Mouse (Mus musculus) heart, embryonic 11.5 days (tissue): ENCODE data around the gene Glis1. TPM values are rescaled to one million over a fixed set of nuclear protein-coding genes. Genes with fewer than 3 reads are reported as not detected.

Source experiments
- ATAC-seq: fragments of 200-750 bp; cut with Nextera tagmentation; replicated peaks from 2 replicates; pipeline ENCODE4 v1.8.0; 2017; ENCODE audit warnings: moderate library complexity; ENCODE audit not compliant: insufficient number of reproducible peaks, low FRiP score, low TSS enrichment
- H3K27ac ChIP-seq: fragments of 300-500 bp; sonication (generic); 2 replicates; pipeline ENCODE4 v1.5.1; 2014; ENCODE audit warnings: mild to moderate bottlenecking, low read depth, low read length
- H3K27me3 ChIP-seq: fragments of 300-500 bp; sonication (generic); 2 replicates; pipeline ENCODE4 v1.6.1; 2014; ENCODE audit warnings: mild to moderate bottlenecking, low read length, mixed read lengths; ENCODE audit not compliant: control insufficient read depth, insufficient read depth
- H3K36me3 ChIP-seq: fragments of 300-500 bp; sonication (generic); 2 replicates; pipeline ENCODE4 v1.6.1; 2014; ENCODE audit warnings: mild to moderate bottlenecking, low read length, moderate library complexity, mixed read lengths; ENCODE audit not compliant: control insufficient read depth, insufficient read depth
- H3K4me1 ChIP-seq: fragments of 300-500 bp; sonication (generic); 2 replicates; pipeline ENCODE4 v1.6.1; 2014; ENCODE audit warnings: low read length; ENCODE audit not compliant: control insufficient read depth, insufficient read depth
- H3K4me2 ChIP-seq: fragments of 300-500 bp; sonication (generic); 2 replicates; pipeline ENCODE4 v1.6.1; 2014; ENCODE audit warnings: mild to moderate bottlenecking, moderate library complexity
- H3K4me3 ChIP-seq: fragments of 300-500 bp; sonication (generic); 2 replicates; pipeline ENCODE4 v1.5.1; 2014; ENCODE audit warnings: low read depth, low read length
- H3K9ac ChIP-seq: fragments of 300-500 bp; sonication (generic); 2 replicates; pipeline ENCODE4 v1.6.1; 2014; ENCODE audit warnings: mild to moderate bottlenecking, low read depth, low read length, moderate library complexity
- H3K9me3 ChIP-seq: fragments of 300-500 bp; sonication (generic); replicated peaks from 2 replicates; pipeline ENCODE4 v1.6.1; 2016; ENCODE audit warnings: low read length; ENCODE audit not compliant: control insufficient read depth
- WGBS: fragments of 180-500 bp; shearing (Covaris S2); extraction: QIAGEN DNeasy Blood & Tissue Kit; methylation state at CpG from one replicate; pipeline ENCODE4 v1.1.7; 2014; ENCODE audit not compliant: insufficient replicate concordance; 5-methylcytosine and 5-hydroxymethylcytosine counted together
- polyA plus RNA-seq: library from polyadenylated mRNA; unstranded; fragments of >200 nt; fragmentation: Nextera tagmentation; extraction: Ambion mirVana; gene quantifications from 2 replicates; pipeline ENCODE4 v1.2.1, GENCODE M21; 2014

Gene Glis1
- polyA plus RNA-seq, 1 experiment from 2014 or later = 0.94 TPM

DNA sequence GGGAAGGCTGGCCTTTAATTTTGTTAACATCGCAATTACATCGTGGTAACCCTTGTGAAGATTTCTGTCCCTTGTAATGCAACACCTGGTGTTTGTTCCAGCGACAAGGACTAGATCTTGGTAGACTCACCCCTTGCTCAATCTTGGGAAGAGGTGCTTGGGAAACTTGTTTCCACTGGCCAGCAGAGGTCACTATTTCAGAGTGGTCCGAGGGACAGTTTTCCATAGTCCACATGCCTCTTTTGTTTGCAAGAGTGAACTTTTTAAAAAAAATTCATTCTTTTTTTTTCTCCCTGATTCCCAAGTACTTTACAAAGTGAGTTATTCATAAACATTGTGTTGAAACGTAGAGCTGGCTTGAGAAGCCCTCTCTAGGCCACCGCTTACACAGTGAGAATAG is 12.2 kb upstream of the Glis1 start:
- no peak overlapping the region for H3K9ac ChIP-seq
- peak overlapping the region; percentile 27; the same call in 1 of the 2 replicates for H3K4me3 ChIP-seq
- H3K27ac ChIP-seq = no peak overlapping the region
- 0 out of 2 replicates have a peak, but pooled peaks cover 5% of the 10 kb centered on the region for H3K27me3 ChIP-seq
- no peaks in the 10 kb centered on the region for H3K4me1 ChIP-seq
- H3K36me3 ChIP-seq = no peaks in the 10 kb centered on the region
- no peaks in the 10 kb centered on the region for H3K9me3 ChIP-seq
- H3K4me2 ChIP-seq = peak overlapping the region; percentile 63
- WGBS = 23% methylated on average over 6 of the region's 6 CpGs
- no peak for ATAC-seq

DNA sequence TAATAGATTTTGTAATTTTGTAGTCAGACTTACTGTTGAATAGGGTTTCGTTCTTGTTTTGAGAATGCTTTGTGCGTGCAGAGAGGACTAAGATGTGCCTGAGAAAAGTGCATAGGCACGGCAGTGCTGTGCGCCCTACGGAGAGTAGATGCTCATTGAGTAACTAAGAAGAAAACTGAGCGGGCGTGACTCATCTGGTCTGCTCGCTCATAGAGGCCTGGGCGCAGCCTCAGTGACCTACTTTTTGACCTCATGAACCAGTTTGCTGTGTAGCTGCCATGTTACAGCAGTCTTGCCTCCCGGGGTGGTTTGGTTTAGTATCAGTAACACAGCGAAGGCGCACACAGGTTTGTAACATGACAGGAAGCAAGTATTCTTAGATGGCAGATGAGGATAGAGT is 8.8 kb upstream of the Glis1 start:
- H3K27me3 ChIP-seq = peaks cover 8% of the 10 kb centered on the region; the same call in 1 of the 2 replicates
- H3K4me1 ChIP-seq = no peaks in the 10 kb centered on the region
- H3K4me2 ChIP-seq = no peak overlapping the region
- H3K9me3 ChIP-seq = no peaks in the 10 kb centered on the region
- no peak overlapping the region for H3K9ac ChIP-seq
- ATAC-seq = no peak
- H3K4me3 ChIP-seq = no peak overlapping the region
- 89% methylated on average over 12 of the region's 12 CpGs for WGBS
- H3K36me3 ChIP-seq = no peaks in the 10 kb centered on the region
- no peak overlapping the region for H3K27ac ChIP-seq

GRCm38 (mm10) chr4:107426631-107427030 is 7.8 kb upstream of the Glis1 start:
- H3K4me1 ChIP-seq = no peaks in the 10 kb centered on the region
- no peak overlapping the region for H3K4me2 ChIP-seq
- H3K9me3 ChIP-seq = no peaks in the 10 kb centered on the region
- 69% methylated on average over 9 of the region's 9 CpGs for WGBS
- H3K36me3 ChIP-seq = no peaks in the 10 kb centered on the region
- H3K4me3 ChIP-seq = no peak overlapping the region
- no peak overlapping the region for H3K27ac ChIP-seq
- peaks cover 5% of the 10 kb centered on the region; the same call in 1 of the 2 replicates for H3K27me3 ChIP-seq
- ATAC-seq = no peak
- H3K9ac ChIP-seq = no peak overlapping the region

DNA sequence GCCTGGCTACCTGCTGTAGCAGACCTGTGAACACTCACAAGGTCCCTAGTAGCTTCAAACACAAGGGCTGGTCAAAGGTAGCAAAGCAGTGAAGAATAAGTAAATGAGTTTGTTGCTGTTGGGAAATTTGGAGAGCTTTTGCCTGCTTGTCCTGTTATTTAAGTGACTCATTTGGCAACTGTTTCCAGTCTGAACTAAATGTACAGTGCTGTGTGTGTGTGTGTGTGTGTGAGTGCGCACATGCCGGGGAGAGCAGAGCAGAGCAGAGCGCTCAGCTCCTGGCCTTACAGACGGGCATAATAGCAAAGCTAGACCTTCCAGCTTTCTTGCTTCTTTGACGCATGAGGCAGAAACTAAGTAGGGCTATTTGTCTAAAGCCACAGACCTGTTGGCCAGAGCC is 1.7 kb upstream of the Glis1 start:
- Histone ChIP-seq H3K4me3 (no peak overlapping the region), H3K9me3 (no peaks in the 10 kb centered on the region)
- 83% methylated on average over 5 of the region's 5 CpGs for WGBS

DNA sequence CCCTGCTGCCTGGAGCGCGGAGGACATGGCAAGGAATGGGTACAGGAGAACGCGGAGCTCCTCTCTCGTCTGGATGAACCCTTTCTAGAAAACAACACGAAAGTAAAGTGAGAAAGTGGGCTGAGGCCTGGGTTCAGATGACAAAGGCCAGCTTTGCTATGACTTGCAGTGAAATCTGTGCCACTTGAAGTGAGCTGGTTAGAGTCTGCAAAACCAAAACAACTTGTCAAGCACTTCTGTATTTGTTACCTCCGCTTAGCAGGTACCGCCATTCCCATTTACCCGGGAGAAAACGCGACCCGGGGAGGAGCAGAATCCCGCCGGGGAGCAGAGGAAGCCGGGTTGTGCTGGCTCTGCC is 414 bp upstream of the Glis1 start:
- Histone ChIP-seq H3K9ac (peak overlapping the region; percentile 50; the same call in 1 of the 2 replicates), H3K36me3 (no peaks in the 10 kb centered on the region), H3K27me3 (peaks cover 66% of the 10 kb centered on the region), H3K4me1 (peaks cover 11% of the 10 kb centered on the region; the same call in 1 of the 2 replicates), H3K9me3 (no peaks in the 10 kb centered on the region), H3K4me3 (peak overlapping the region; percentile 65), H3K4me2 (peak overlapping the region; percentile 99), H3K27ac (no peak overlapping the region)
- ATAC-seq = no peak
- 5% methylated on average over 15 of the region's 15 CpGs for WGBS

More for the DNA sequence above, 1.7 kb upstream of the Glis1 start:
- H3K9ac ChIP-seq = no peak overlapping the region
- no peaks in the 10 kb centered on the region for H3K36me3 ChIP-seq
- H3K27ac ChIP-seq = no peak overlapping the region
- no peak overlapping the region for H3K4me2 ChIP-seq
- peaks cover 56% of the 10 kb centered on the region for H3K27me3 ChIP-seq
- H3K4me1 ChIP-seq = peaks cover 11% of the 10 kb centered on the region; the same call in 1 of the 2 replicates
- ATAC-seq = no peak

- no peaks in the 10 kb centered on the region for H3K9me3 ChIP-seq
- peak overlapping the region; percentile 99 for H3K4me2 ChIP-seq
- H3K27ac ChIP-seq = no peak overlapping the region
- peaks cover 68% of the 10 kb centered on the region for H3K27me3 ChIP-seq
- H3K36me3 ChIP-seq = no peaks in the 10 kb centered on the region
- no peak for ATAC-seq
- H3K4me3 ChIP-seq = peak overlapping the region; percentile 65
- 0 out of 2 replicates have a peak overlapping the region, but pooled peaks have one; percentile 50 for H3K9ac ChIP-seq
- H3K4me1 ChIP-seq = peaks cover 11% of the 10 kb centered on the region; the same call in 1 of the 2 replicates
- under 1% methylated on average over 47 of the region's 47 CpGs for WGBS
These were observed 1.0 kb downstream of the Glis1 start for GRCm38 (mm10) chr4:107435238-107435946.

GRCm38 (mm10) chr4:107436476-107436875 is 2.1 kb downstream of the Glis1 start:
- Histone ChIP-seq H3K27me3 (peaks cover 68% of the 10 kb centered on the region), H3K9me3 (no peaks in the 10 kb centered on the region), H3K4me2 (no peak overlapping the region), H3K27ac (no peak overlapping the region), H3K9ac (no peak overlapping the region), H3K36me3 (no peaks in the 10 kb centered on the region), H3K4me3 (no peak overlapping the region), H3K4me1 (peaks cover 11% of the 10 kb centered on the region; the same call in 1 of the 2 replicates)
- ATAC-seq = no peak
- 88% methylated on average over 7 of the region's 7 CpGs for WGBS

GRCm38 (mm10) chr4:107438741-107439140 is 4.3 kb downstream of the Glis1 start:
- Histone ChIP-seq H3K4me3 (no peak overlapping the region), H3K27ac (no peak overlapping the region), H3K9ac (no peak overlapping the region), H3K36me3 (no peaks in the 10 kb centered on the region), H3K4me2 (no peak overlapping the region), H3K27me3 (peaks cover 67% of the 10 kb centered on the region), H3K4me1 (peaks cover 11% of the 10 kb centered on the region; the same call in 1 of the 2 replicates), H3K9me3 (no peaks in the 10 kb centered on the region)
- 88% methylated on average over 8 of the region's 8 CpGs for WGBS
- ATAC-seq = no peak

DNA sequence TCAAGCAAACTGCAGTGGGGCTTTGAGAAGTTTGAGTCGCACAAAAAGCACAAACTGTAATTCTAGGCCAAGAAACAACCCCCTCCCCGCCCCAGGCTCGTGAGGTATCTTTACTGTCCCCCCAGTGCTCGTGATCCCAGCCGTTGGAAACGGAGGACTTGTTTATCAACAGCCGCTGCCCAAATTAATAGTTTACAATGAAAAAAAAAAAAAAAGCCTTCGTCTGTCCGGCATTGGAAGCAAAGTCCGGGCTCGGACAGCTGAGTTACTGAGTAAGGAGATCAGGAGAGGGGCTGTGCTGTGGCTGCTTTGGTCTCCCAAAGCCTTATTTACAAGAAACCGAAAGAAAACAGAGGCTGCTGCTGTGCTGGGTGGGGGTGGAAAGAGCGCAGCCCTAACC is 5.9 kb downstream of the Glis1 start:
- no peak overlapping the region for H3K9ac ChIP-seq
- no peaks in the 10 kb centered on the region; the same call in 1 of the 2 replicates for H3K9me3 ChIP-seq
- H3K27me3 ChIP-seq = peaks cover 57% of the 10 kb centered on the region
- ATAC-seq = no peak
- peaks cover 3% of the 10 kb centered on the region; the same call in 1 of the 2 replicates for H3K4me1 ChIP-seq
- H3K36me3 ChIP-seq = no peaks in the 10 kb centered on the region
- no peak overlapping the region for H3K27ac ChIP-seq
- H3K4me2 ChIP-seq = peak overlapping the region; percentile 56
- WGBS = 16% methylated on average over 13 of the region's 13 CpGs
- peak overlapping the region; percentile 30 for H3K4me3 ChIP-seq
